Mouse (Mus musculus) A20 (cell line): Measurements from ENCODE around the gene Zbbx.
A peak's percentile ranks its signal among the peaks of the same experiment; 100 is the strongest.

Experiments
- DNase-seq: peaks from one replicate; pipeline ENCODE4 v3.0.0-alpha.2; 2011; ENCODE audit warnings: low read depth, low spot score

The Zbbx gene

DNA sequence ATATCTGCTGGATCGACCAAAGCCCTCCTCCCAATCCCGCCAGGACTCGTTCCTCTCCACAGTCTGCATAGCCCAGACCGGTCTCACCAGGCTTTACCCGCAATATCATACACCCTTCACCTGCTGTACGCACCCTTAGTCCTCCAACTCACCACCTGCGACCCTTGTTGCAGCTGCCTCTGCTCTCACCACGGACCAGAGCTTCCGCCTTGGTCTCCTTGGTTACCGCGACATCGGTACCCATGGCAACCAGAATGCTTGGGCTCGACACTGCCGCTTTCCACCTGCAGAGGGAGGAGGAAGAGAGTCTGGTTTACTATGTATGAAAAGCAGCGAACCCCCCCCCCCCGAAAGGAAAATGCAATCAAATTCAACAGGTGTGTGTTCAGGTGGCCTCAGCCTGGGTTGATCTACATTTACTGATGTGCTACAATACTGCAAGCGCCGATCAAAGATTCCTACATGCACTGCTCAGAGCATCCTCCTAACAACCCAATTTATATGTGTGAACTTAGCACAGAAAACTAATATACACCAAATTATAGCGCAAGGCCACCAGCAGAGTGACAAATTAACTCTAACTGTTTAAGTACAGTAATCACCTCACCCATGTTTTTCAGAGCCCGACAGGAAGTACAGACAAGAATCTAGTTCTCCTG, at the start of gene Zbbx:
Gene Zbbx (minus strand): TSS at position 197 of the 659 bp plus-strand sequence.
- DNase-seq: peak; percentile 47

DNA sequence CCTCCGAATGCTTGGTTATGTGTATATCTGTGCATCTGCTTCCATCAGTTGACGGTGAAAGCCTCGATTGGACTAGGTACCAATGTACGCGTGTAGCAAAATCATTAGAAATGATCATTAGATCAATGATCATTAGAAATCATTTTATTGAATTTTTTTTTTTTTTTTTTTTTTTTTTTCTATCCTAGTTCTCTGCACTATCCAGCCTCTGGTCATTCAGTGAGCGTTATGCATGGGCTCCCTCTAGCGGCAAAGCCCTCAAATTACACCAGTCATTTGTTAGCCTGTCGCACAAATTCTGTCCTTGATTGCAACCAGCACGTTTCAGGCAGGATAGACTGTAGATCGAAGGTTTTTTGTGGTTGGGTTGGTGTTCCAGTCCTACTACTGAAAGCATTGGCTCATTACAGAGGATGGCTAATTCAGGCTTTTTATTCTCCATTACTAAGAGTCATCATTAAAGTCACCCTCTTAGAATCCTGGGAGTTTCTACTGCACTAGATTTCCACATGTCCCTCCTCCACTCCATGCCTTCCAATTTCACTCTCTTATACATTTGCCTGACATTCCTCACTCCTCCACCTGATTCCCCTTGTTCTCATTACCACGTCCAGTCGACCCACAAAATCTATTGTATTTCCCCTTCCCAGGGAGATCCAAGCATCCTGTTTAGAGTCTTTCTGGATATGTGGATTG, 38.1 kb upstream of the Zbbx start:
- DNase-seq: peak; percentile 56

DNA sequence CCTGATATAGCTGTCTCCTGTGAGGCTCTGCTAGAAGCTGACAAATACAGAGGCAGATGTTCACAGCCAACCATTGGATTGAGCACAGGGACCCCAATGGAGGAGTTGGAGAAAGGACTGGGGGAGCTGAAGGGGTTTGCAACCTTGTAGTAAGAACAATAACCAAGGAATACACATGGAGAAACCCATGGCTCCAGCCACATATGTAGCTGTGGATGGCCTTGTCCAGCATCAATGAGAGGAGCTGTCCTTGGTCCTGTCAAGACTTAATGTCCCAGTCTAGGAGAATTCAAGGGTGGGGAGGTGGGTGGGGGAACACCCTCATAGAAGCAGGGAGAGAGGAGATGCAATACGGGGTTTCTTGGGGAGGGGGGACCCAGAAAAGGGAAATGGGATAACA, 17.8 kb upstream of the Zbbx start:
- DNase-seq: peak; percentile 24

DNA sequence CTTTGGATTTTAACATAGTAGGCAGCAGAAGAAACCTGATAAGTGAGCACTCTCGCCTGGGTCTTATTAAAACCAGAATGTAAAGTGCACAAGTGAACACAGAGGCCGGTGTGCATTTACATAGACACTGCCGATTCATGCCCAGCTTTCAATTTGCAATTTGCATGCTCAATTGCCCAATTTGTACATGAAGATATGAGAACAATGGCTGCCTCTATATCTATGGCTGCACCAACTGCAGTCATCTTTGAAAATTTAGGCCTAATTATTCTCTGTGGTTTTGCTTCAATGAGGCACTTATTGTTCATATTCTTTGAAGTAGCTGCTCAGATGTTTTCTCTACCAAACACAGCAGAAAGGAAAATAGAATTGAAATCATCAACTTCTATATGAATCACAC, 23.0 kb downstream of the Zbbx start:
- DNase-seq: no peak

DNA sequence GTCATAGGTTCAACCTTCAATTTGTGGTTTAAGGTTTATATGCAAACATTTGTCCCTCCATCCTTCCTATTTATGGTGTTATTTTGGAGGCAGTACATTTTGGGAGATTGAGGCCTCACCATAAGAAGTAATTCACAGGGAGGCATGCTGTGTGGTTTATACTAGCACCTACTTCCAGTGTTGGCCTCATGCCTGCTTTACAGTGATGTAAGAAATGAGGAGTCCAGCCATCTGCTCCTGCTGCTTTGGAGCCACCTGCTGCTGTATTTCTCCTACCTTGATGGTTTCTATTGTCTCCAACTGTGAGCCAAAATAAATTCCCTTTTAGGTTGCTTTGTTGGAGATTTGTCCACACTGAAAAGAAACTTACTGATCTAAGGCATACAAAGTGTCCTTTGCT, 60.0 kb downstream of the Zbbx start:
- no peak for DNase-seq

DNA sequence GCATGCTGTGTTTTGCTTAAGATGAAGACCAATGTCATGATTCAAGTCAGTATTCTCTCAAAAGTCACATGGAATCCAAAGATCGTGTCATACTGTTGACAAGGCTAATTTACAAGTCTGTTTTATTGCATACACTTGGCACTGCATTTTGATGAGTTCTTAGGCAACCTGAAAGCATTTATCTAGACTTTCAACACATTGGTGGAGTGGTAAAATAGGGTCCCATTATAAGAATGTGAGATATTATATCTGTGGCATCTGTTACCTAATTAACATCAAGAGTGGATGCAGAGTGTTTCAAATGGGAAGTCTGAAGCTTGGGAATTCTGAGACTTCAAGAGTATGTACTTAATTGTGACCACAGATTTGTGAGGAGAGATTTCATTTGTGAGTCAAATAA, 79.1 kb downstream of the Zbbx start:
- no peak for DNase-seq

DNA sequence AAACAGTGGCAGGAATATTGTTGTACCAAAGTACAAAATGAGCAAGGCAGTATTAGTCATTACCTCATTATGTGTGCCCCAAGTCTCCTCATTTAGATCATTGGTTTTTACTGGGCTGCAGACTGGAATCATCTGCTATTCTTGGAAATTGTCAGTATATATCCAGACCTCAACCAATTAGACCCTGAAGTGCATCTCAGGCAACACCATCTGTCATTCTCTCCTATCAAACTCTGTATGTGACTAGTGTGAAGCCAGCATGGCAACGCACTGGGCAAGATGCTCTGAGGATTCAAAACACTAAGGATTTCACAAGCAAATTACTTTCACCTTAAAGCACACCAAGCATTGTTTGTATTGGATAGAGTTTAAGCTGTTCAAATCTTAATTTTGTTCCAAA, 85.9 kb downstream of the Zbbx start:
- DNase-seq: no peak

DNA sequence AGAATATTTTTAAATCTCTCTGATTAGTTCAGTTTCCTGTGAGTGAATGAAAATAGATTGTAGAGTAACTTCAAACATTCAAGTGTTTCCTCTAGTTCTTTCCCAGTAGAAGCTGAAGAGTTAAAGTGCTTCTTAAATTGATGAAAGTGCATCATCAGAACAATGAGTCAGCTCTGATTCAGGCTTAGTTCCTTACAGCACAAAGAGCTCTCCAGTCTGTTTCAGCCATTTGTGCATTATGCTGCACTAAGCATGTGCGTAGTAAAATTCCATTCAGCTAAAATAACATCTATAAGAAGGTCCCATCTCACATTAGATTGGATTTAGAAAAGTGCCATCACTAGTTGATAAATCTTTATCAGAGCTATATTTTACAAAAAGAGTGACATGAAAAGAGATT, 155.1 kb downstream of the Zbbx start:
- no peak for DNase-seq
